ENCODE assay signal across 9 mouse cellular contexts in genomic region chr2:165349466-165349865, GRCm38 (mm10). TPM values are rescaled to one million over a fixed set of nuclear protein-coding genes. Genes with fewer than 3 reads are reported as not detected.
DNase-seq lines count a peak whose midpoint lies in the region; ATAC-seq lines count a peak whose summit lies in the region.
"Had no signal": no experiment of that assay in that cellular context is flagged by ENCODE, and none has a peak within 500 bp of the region (broad histone marks: within the 10 kb centered on the region; RNA-seq: fewer than 3 reads in every experiment).

No protein-coding gene starts in this region.

- ATAC-seq in forebrain, embryonic 15.5 days (replicated peaks), result peak; percentile 57; the same call in 1 of the 2 replicates
- peak; percentile 76; the same call in 1 of the 2 replicates for ATAC-seq in midbrain, embryonic 13.5 days

- no peak overlapping the region for H3K4me2 ChIP-seq in forebrain, embryonic 15.5 days (replicated peaks)
- no peak overlapping the region for H3K4me2 ChIP-seq in midbrain, embryonic 13.5 days (replicated peaks)

- no peaks in the 10 kb centered on the region for H3K27me3 ChIP-seq in forebrain, embryonic 15.5 days
- H3K27me3 ChIP-seq in midbrain, embryonic 13.5 days, result no peaks in the 10 kb centered on the region; the same call in 1 of the 2 replicates

- intact Hi-C loops in left cerebral cortex, postnatal 10 days (cut with DNase I), result no loop called here
- intact Hi-C loops in heart, postnatal 36 days (cut with DNase I), result no loop called here

- peaks cover 19% of the 10 kb centered on the region for H3K36me3 ChIP-seq in forebrain, embryonic 15.5 days
- H3K36me3 ChIP-seq in midbrain, embryonic 13.5 days, result peaks cover 32% of the 10 kb centered on the region

- H3K27ac ChIP-seq in forebrain, embryonic 15.5 days (replicated peaks), result no peak overlapping the region
- no peak overlapping the region for H3K27ac ChIP-seq in midbrain, embryonic 13.5 days

- H3K9me3 ChIP-seq in forebrain, embryonic 15.5 days, result no peaks in the 10 kb centered on the region
- peaks cover 25% of the 10 kb centered on the region for H3K9me3 ChIP-seq in midbrain, embryonic 13.5 days

- no peak overlapping the region for H3K9ac ChIP-seq in forebrain, embryonic 15.5 days (replicated peaks)
- H3K9ac ChIP-seq in midbrain, embryonic 13.5 days (replicated peaks), result no peak overlapping the region

- no peak overlapping the region for H3K4me3 ChIP-seq in forebrain, embryonic 15.5 days
- no peak overlapping the region for H3K4me3 ChIP-seq in midbrain, embryonic 13.5 days (replicated peaks)

- peak; percentile 51 to 61 for DNase-seq in left cerebral cortex, adult 18-20 months (ENCODE audit: low spot score in 2 of 2)
- no peak for DNase-seq in left cerebral cortex, postnatal 10 days (ENCODE audit: extremely low spot score in 1 of 2, low spot score in 2 of 2)
- DNase-seq in cerebellum, postnatal 10 days, result peak; percentile 73 to 76
- no peak for DNase-seq in testis, postnatal 10 days (ENCODE audit: low spot score)
- DNase-seq in heart, postnatal 36 days, result no peak
- DNase-seq in urinary bladder, postnatal 25 days (ENCODE audit: low spot score), result no peak

- 19% methylated on average over 8 of the region's 8 CpGs for WGBS in forebrain, embryonic 15.5 days
- WGBS in midbrain, embryonic 13.5 days, result 27% methylated on average over 8 of the region's 8 CpGs

- H3K4me1 ChIP-seq in forebrain, embryonic 15.5 days, result 0 out of 2 replicates have a peak, but pooled peaks cover 4% of the 10 kb centered on the region
- 0 out of 2 replicates have a peak, but pooled peaks cover 3% of the 10 kb centered on the region for H3K4me1 ChIP-seq in midbrain, embryonic 13.5 days (replicated peaks)

RNA-seq across cellular contexts. Expression of gene Zfp663, which starts 19.1 kb away (rescaled TPM):
- not detected for total RNA-seq in left cerebral cortex, adult 18-20 months (2021)
- total RNA-seq in left cerebral cortex, postnatal 10 days (2021), result under 1 TPM; 0.59 to 0.79 TPM
- 6.5 and 7.6 TPM in 2 replicates for polyA plus RNA-seq in forebrain, embryonic 15.5 days (2015; fragmentation: Nextera tagmentation; extraction: Ambion mirVana)
- polyA plus RNA-seq in midbrain, embryonic 13.5 days (2015; fragmentation: Nextera tagmentation; extraction: Ambion mirVana), result 10.4 and 10.5 TPM in 2 replicates
- total RNA-seq in heart, postnatal 36 days (2021), result not detected

RNA-seq across cellular contexts. Expression of gene Elmo2, which starts 23.2 kb away (rescaled TPM):
- total RNA-seq in left cerebral cortex, adult 18-20 months (2021), result 100 to 1,000 TPM; 145 to 166 TPM
- total RNA-seq in left cerebral cortex, postnatal 10 days (2021), result 100 to 1,000 TPM; 102 to 104 TPM
- 99.6 and 101 TPM in 2 replicates for polyA plus RNA-seq in forebrain, embryonic 15.5 days (2015; fragmentation: Nextera tagmentation; extraction: Ambion mirVana)
- polyA plus RNA-seq in midbrain, embryonic 13.5 days (2015; fragmentation: Nextera tagmentation; extraction: Ambion mirVana), result 91.6 and 98.6 TPM in 2 replicates
- total RNA-seq in heart, postnatal 36 days (2021), result 10 to 100 TPM; 16.7 to 19.1 TPM

RNA-seq across cellular contexts. Expression of gene Zfp334, which starts 38.6 kb away (rescaled TPM):
- 10 to 100 TPM; 16.1 to 17.4 TPM for total RNA-seq in left cerebral cortex, adult 18-20 months (2021)
- total RNA-seq in left cerebral cortex, postnatal 10 days (2021), result 10 to 100 TPM; 11.9 to 13.2 TPM
- polyA plus RNA-seq in forebrain, embryonic 15.5 days (2015; fragmentation: Nextera tagmentation; extraction: Ambion mirVana), result 12.5 and 12.6 TPM in 2 replicates
- 14.1 and 14.5 TPM in 2 replicates for polyA plus RNA-seq in midbrain, embryonic 13.5 days (2015; fragmentation: Nextera tagmentation; extraction: Ambion mirVana)
- total RNA-seq in heart, postnatal 36 days (2021), result 1 to 10 TPM; 2.1 to 2.2 TPM

RNA-seq across cellular contexts. Expression of gene Ocstamp, which starts 50.7 kb away (rescaled TPM):
- not detected for total RNA-seq in left cerebral cortex, adult 18-20 months (2021)
- not detected for total RNA-seq in left cerebral cortex, postnatal 10 days (2021)
- 0.05 TPM in 1 of 2 replicates, not detected in the other for polyA plus RNA-seq in forebrain, embryonic 15.5 days (2015; fragmentation: Nextera tagmentation; extraction: Ambion mirVana)
- polyA plus RNA-seq in midbrain, embryonic 13.5 days (2015; fragmentation: Nextera tagmentation; extraction: Ambion mirVana), result not detected in 2 replicates
- total RNA-seq in heart, postnatal 36 days (2021), result not detected
- total RNA-seq: layer of hippocampus, postnatal 25 days had no signal

Comparison
In these comparisons a context has a peak if more than half of its experiments do, and no peak if none do; other contexts are left out.
1. DNase-seq: peak in left cerebral cortex, adult 18-20 months (2 of 2) and cerebellum, postnatal 10 days (2 of 2); none in left cerebral cortex, postnatal 10 days (0 of 2), testis, postnatal 10 days (single experiment), heart, postnatal 36 days (0 of 2) and urinary bladder, postnatal 25 days (single experiment).
2. RNA of gene Elmo2, which starts 23.2 kb away (total RNA-seq): 145 to 166 TPM in left cerebral cortex, adult 18-20 months and 102 to 104 TPM in left cerebral cortex, postnatal 10 days; 16.7 to 19.1 TPM in heart, postnatal 36 days; every median in the first group is over 4 times any median in the second.